ENCODE assay signal across 10 mouse cellular contexts in the genomic region with DNA sequence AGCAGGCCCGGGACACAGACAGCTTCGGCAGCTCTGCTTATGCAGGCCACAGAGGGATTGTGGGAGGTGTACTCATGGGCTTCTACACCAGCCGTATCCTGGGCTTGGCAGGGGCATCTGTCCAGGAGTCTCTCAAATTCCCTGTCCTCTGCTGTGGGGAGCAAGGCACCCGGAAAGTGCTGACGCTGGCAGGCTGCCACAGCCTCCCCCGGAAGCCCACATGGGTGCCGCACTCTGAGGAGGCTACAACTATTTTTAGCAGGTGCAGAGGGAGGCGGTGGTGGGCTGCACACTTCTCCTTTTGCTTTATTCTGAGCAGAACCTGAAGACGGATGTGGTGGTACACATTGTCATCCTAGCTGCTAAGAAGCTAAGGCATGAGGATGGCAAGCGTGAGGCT. TPM values are rescaled to one million over a fixed set of nuclear protein-coding genes. Genes with fewer than 3 reads are reported as not detected.
DNase-seq lines count a peak whose midpoint lies in the region; ATAC-seq lines count a peak whose summit lies in the region.
"Had no signal": no experiment of that assay in that cellular context is flagged by ENCODE, and none has a peak within 500 bp of the region (broad histone marks: within the 10 kb centered on the region; RNA-seq: fewer than 3 reads in every experiment).

No protein-coding gene starts in this region.

- no peak overlapping the region for H3K9ac ChIP-seq in hindbrain, embryonic 14.5 days
- H3K9ac ChIP-seq: embryonic facial prominence, embryonic 12.5 days; liver, embryonic 14.5 days had no signal

- 40% methylated on average over 10 of the region's 10 CpGs for WGBS in heart, embryonic 10.5 days
- WGBS in hindbrain, embryonic 14.5 days = 73% methylated on average over 10 of the region's 10 CpGs

- H3K4me2 ChIP-seq in hindbrain, embryonic 14.5 days (replicated peaks) = no peak overlapping the region
- H3K4me2 ChIP-seq: embryonic facial prominence, embryonic 12.5 days had no signal

- DNase-seq in heart, adult 11 months = peak; percentile 93
- no peak for DNase-seq in heart, adult 8-10 months (ENCODE audit: low spot score)
- no peak for DNase-seq in heart, embryonic 10.5 days (ENCODE audit: low spot score)
- peak; percentile 48 to 58 for DNase-seq in layer of hippocampus, postnatal 36 days
- peak; percentile 76 for DNase-seq in right cerebral cortex, postnatal 25 days
- no peak for DNase-seq in urinary bladder, adult 2 months (ENCODE audit: low spot score)
- no peak for DNase-seq in hindbrain, embryonic 14.5 days (ENCODE audit: low spot score)
- DNase-seq in cerebellum, postnatal 25 days = no peak

- ATAC-seq in hindbrain, embryonic 14.5 days (ENCODE audit: low FRiP score) = no peak

- H3K4me3 ChIP-seq in heart, embryonic 10.5 days = no peak overlapping the region
- H3K4me3 ChIP-seq in hindbrain, embryonic 14.5 days (replicated peaks; ENCODE audit: low read length) = no peak overlapping the region
- H3K4me3 ChIP-seq: embryonic facial prominence, embryonic 12.5 days had no signal

- no peaks in the 10 kb centered on the region for H3K9me3 ChIP-seq in heart, embryonic 10.5 days
- H3K9me3 ChIP-seq in hindbrain, embryonic 14.5 days (ENCODE audit: control insufficient read depth, low read length) = no peaks in the 10 kb centered on the region
- H3K9me3 ChIP-seq: embryonic facial prominence, embryonic 12.5 days had no signal

- H3K36me3 ChIP-seq in heart, embryonic 10.5 days = no peaks in the 10 kb centered on the region
- no peaks in the 10 kb centered on the region for H3K36me3 ChIP-seq in hindbrain, embryonic 14.5 days (replicated peaks; ENCODE audit: control insufficient read depth, insufficient read depth)
- H3K36me3 ChIP-seq: embryonic facial prominence, embryonic 12.5 days had no signal

- H3K27ac ChIP-seq in heart, embryonic 10.5 days = peak overlapping the region; percentile 62
- no peak overlapping the region for H3K27ac ChIP-seq in hindbrain, embryonic 14.5 days
- H3K27ac ChIP-seq: embryonic facial prominence, embryonic 12.5 days; liver, embryonic 14.5 days had no signal

- H3K27me3 ChIP-seq in heart, embryonic 10.5 days (ENCODE audit: insufficient read depth, poor library complexity, severe bottlenecking) = no peaks in the 10 kb centered on the region
- no peaks in the 10 kb centered on the region for H3K27me3 ChIP-seq in hindbrain, embryonic 14.5 days (ENCODE audit: control insufficient read depth, insufficient read depth, low read length)
- H3K27me3 ChIP-seq: embryonic facial prominence, embryonic 12.5 days had no signal

- peaks cover 12% of the 10 kb centered on the region for H3K4me1 ChIP-seq in heart, embryonic 10.5 days
- H3K4me1 ChIP-seq in hindbrain, embryonic 14.5 days (replicated peaks; ENCODE audit: control insufficient read depth, insufficient read depth, low read length) = no peaks in the 10 kb centered on the region
- H3K4me1 ChIP-seq: embryonic facial prominence, embryonic 12.5 days had no signal

RNA-seq across cellular contexts. Expression of a gene that starts 52.4 kb away (rescaled TPM):
- 1 to 10 TPM in 1 of 4 experiments, under 1 TPM in 3; 0.08 to 1.0 (median 0.42) TPM for total RNA-seq in heart, adult 8-10 months (2022)
- 0.11 TPM in 1 of 2 replicates, not detected in the other for polyA plus RNA-seq in heart, embryonic 10.5 days (2016; fragmentation: Nextera tagmentation; extraction: Ambion mirVana)
- under 1 TPM in 1 of 2 experiments, not detected in 1; 0.13 TPM for total RNA-seq in layer of hippocampus, postnatal 36 days (2021)
- 1.2 and 1.7 TPM in 2 replicates for polyA plus RNA-seq in urinary bladder, adult 2 months (2012; rRNA removed)
- 0.11 TPM in 1 of 2 replicates, not detected in the other for polyA plus RNA-seq in hindbrain, embryonic 14.5 days (2014; fragmentation: Nextera tagmentation; extraction: Ambion mirVana)

Comparison
In these comparisons a context has a peak if more than half of its experiments do, and no peak if none do; other contexts are left out.
1. DNase-seq: peak in heart, adult 11 months (single experiment), layer of hippocampus, postnatal 36 days (2 of 2) and right cerebral cortex, postnatal 25 days (single experiment); none in heart, adult 8-10 months (single experiment), heart, embryonic 10.5 days (single experiment), urinary bladder, adult 2 months (single experiment), hindbrain, embryonic 14.5 days (single experiment) and cerebellum, postnatal 25 days (0 of 2).